Mouse (Mus musculus) layer of hippocampus, postnatal 14 days (tissue): Measurements from ENCODE around the gene Med12l. TPM values are rescaled to one million over a fixed set of nuclear protein-coding genes. Genes with fewer than 3 reads are reported as not detected.

ENCODE experiments used
- DNase-seq, 2 experiments: peaks; one replicate each; pipeline ENCODE4 v3.0.0; 2021 to 2022; ENCODE audit warnings: low spot score in 2 of 2, mixed read lengths in 1 of 2
- long read RNA-seq, 2 experiments: library from polyadenylated mRNA; stranded (forward); transcript quantifications; one replicate each; pipeline ENCODE4 v2.0.0; 2021
- total RNA-seq, 2 experiments: library from RNA; stranded (reverse); gene quantifications; 2 replicates each; pipeline ENCODE4 v1.2.3; 2021

The Med12l gene
- total RNA-seq = 10 to 100 TPM; 37.5 to 37.7 TPM
- long read RNA-seq, experiment 1, partial matches to known transcripts = 1 of 3 reads
- long read RNA-seq, experiment 1, other reads (novel, unspliced or antisense) = 2 of 3 reads
- long read RNA-seq, experiment 2, partial matches to known transcripts = 0 of 3 reads
- long read RNA-seq, experiment 2, other reads (novel, unspliced or antisense) = 3 of 3 reads

DNA sequence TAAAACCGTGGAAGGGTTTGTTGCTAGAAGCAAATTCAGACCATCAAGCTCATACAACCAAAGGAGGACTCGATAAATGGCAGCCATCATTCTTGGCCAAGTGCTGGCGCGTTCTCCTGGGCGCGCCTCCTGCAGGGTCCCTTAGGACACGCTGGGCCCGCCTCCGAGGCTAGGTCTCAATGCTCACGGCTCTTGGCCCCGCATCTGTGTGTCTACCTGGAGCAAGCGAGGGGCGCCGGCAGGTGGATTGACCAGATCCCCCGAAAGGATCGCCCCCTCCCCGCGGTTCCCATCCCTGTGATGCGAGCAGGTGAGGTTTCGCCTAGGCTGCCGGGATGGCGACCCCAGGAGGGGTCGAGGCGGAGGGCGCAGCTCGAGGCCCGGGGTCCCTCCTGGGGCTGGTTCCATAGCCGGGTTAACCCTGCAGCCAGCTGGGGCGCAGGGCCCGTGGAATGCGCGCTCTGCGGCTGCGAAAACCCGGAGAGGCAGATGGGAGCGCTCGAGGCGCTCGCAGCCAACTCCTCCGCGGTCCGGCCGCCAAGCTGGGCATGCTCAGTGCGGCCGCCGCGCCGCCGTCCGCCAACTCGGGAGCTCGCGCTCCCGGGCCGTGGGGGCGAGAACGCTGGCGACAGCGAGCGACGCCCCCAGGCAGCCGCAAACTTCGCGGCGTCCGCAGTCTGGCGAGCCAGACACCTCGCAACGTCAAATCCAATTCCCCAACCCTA, at the start of gene Med12l:
TSS of gene Med12l (plus strand) at position 555 of the 725 bp plus-strand sequence.
- peak; percentile 85 to 86 for DNase-seq

DNA sequence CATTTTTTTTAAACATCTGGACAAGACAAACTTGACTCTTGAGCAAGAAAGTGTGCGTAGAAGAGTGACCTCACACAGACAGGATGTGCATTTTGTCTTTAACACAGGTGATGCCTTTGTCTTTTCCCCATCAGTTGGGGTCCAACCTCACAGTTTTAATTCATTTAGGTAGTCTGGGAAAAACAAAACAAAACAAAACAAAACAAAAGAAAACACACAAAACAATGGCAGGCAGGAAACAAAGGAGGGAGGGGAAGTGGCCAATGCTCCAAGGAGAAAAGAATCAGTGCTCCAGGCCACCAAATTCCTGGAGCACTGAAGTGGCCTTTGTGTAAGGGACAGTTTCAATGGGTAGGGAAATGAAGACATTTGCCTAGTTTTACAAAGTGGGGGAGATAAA, 44.5 kb upstream of the Med12l start:
- no peak for DNase-seq

DNA sequence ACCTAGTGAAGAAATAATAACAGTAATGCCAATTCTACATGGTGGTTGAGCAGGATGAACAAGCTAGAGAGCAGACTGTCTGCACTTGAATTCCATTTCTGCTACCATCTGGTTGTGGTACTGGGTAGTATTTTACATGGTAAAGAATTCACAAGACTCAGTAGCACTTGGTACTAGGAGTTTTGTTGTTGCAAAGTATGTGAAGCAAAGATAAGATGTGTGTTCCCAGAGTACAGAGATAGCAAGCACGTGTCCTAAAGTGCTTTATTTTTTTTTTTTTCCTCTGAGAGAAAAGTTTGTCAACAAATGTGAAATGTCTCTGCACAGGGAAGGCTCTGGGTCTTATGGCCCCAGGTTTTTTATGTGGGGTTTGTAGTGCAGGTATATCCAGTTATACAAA, 28.2 kb upstream of the Med12l start:
- DNase-seq = no peak

DNA sequence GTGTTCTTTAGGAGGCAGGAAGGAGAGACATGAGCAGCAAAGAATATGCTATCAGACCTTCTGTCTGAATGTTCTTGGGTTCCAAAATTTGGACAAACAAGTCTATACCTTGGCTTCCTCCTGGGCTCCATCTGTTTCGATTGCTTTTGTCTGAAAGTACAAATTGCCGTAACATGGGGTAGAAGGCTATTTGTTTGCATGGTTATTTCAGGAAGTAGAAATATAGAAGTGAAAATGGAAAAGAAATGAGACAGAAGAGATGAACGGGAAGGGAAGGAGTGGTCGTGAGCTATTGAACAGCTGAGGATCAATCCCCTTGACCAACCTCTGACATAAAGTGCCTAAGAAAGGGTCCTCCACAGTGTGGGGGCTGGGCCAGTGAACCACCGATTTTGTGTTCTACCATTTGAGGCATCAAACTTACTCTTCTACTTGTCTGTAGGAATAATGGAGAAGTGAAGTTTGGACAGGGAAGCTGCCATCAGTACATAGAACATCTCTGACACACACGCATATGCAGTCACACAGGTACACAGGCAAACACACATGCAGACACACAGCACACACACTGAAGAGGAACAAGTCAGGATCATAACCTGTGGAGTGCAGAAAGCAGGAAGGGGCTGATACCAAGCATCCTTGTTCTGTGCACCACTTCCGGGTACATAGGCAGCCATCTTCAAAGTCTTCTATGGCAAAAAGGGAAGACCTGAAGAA, 27.6 kb upstream of the Med12l start:
- no peak for DNase-seq

DNA sequence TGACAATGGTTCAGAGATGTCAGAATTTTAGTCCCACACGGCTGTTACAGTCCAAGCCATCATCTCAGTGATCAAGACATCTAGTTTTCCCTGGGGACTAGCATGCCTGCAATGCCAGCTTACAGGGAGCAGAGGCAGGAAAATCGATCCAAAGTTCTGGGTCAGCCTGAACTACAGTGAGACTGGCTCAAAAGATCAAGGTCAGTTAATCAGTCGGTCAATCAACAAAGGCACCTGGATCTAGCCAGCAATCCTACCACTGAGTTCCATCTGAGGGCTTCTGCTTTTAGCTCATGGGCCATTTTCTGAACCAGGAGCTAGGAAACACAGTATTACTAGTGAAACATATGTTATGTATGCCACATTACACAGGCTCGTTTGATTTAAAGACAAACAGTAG, 25.0 kb upstream of the Med12l start:
- no peak for DNase-seq

DNA sequence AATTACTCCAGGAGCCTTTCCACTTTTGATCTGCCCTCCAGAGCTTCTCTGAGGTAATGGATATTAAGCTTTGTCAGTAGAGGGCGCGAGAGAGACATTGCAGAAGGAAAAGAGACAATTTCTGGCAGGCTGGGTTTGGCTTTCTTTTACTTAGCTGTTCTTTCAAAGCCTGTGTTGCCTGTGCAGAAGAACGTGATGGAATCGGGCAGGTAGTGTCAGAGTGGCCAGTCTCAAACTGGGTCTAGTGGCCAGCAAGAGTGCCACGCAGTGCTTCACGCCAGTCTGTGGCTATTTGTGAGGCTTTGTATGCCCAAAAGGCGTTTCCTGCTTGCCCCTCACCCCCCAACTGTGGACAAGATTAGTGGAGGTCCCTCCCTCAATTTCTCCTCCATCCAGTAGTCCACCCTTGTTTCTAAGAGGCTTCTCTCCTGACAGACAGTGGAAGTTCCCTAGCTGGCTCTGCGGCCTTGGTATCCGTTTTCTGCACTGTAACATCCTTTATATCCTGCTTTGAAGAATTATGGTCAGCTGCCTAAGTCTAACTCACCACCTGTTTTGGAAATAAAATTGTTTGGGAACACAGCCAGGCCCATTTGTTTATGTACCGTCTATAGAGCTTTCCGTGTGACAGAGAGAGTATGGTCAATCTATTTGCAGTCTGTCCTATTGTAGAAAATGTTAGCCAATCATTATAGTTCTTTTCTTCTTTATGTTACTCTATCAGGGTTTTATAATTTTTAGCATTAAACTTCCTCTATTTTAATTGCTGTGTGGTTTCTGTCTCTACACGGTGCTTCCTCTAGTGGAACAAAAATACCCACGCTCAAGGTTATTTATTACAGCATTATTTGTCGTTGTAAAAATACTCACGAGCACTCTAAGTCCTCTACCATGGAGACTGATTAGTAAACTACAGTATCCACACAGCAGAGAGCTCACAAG, 22.5 kb upstream of the Med12l start:
- peak; percentile 46 to 92 for DNase-seq

DNA sequence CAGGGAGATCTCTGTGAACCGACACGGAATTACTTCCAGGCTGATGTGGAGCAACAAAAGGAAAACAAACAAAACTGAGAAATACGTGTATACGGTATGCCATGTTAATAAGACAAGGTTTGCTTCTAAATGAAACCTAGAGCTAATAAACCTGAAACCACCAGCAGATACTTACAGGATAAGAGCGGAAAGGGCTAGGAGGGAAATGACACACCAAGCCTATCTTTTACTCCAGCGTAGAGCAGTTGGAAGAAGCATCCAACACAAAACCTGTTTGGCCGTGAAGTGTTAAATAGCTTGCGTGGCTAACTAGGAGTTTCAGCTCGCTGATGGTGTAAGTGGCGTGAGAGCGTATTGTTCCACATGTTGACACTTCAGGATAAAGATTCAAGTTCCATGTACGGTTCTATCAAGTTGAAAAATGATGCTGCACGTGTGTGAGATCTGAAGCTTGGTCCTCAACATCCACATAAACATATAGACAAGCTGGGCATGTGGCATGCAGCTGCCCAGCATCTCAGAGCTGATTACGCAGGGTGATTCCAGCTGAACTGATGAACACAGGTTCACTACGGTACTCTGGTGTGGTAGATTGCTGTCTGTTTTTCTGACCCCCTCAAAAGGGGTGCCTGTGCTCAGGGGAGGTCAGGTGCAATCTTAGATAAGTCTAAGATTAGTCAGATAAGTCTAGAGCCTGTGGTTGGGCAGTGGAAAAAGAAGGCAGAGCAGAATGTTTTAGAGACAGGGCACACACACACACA, 21.6 kb upstream of the Med12l start:
- no peak for DNase-seq

DNA sequence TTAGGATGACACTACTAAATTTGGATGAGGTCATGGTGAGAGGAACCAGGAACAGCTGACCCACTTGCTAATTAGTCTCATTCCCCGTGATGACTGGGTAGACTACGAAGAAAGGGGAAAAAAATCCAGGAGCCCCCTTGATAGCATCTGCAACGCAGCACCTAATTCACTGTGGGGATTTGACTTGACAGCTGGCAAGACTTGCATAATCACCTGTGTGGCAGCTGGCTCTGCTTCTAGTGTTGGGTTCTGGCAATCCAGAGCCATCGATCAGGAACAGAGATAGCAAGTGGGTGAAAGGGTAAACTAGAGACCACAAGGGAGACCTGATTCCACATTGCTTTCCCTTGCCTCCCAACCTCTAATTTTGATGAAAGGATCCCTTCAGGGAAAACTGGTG, 19.8 kb upstream of the Med12l start:
- DNase-seq = no peak

DNA sequence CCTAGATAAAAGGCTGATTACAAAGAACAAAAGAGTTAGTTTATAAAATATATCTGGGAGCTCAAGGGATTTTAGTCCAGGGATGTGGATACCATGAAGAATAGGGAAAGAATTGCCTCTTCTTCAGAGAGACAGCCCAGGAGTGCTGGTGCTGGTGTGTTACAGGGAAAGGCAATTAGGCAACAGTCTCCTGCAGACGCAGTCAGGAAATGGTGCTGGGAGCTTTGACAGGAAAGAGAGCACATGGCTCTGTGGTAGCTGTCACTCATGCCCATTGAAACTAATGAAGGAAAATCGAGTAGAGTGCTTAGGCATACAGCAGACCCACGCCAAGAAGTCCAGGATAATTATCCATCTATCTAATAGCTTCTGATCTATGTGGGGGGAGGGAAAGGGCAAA, 16.3 kb upstream of the Med12l start:
- DNase-seq = no peak

DNA sequence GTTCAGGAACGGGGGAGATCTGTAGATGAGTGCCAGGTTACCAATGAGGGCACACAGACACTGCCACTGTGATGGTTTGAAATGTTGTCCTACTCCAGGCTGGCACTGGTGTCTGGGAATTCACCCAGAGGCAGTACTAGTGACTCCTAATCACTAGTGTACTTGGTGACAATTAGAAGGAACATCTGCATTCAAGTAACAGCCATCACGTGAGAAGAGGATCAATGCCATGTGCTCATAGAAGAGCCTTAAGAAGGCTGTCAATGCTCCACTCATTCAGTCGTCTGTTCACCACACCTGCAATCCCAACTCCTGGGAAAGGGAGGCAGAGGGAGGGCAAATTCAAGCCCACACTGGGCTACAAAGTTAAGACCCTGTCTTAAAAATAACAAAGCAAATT, 15.1 kb upstream of the Med12l start:
- DNase-seq = no peak

DNA sequence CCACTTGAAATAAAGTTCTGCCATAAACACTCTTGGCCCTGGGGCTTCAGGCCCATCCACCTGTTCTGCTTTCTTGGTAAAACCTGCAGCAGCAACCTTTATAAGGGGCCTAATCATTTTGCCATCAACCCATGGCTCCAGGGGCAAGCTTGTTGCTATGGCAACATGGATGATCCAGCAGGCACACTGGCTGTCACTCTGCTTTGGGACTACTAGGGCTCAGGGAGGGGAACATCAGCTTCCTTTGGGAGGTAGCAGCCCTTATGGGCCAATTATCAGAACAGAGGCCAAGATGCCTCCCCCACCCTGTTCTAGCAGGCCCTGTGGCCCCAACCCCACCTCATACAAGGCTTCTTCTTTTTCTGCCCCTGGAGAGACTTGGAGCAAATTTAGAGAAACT, 13.5 kb upstream of the Med12l start:
- no peak for DNase-seq

DNA sequence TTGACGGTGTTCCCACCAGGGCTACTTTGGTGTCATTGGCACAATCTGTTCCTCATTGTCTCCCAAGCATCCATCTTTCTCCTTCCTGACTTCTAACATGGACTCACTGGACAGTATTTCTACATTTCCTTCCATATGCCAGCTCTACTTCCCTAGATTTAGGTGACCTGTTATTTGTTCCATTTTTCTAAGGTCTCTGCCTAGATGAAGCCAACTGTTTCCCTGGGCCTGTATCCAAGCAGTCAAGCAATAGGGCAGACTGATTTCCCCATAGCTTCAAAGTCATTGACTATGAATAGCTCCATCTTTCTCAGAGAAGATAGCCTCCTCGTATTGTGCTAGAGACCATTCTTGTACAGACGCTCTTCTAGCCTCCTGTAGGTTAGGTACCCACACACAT, 12.0 kb upstream of the Med12l start:
- no peak for DNase-seq

DNA sequence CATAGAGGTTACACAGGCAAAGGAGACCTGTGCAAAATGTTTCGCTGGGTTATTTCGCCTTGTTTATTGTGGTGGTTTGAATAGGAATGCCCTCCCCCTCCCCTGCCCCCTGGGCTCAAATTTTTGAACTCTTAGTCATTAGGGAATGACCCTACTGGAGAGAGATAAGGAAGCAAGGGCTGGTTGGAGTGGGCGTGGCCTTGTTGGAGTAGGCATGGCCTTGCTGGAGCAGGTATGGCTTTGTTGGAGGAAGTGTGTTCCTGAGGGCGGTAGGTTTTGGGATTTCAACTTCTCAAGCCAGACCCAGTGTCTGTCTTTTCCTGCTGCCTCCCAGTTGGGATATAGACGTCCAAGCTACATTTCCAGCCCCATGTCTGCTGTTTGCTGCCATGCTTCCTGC, 1.9 kb upstream of the Med12l start:
- DNase-seq = no peak

DNA sequence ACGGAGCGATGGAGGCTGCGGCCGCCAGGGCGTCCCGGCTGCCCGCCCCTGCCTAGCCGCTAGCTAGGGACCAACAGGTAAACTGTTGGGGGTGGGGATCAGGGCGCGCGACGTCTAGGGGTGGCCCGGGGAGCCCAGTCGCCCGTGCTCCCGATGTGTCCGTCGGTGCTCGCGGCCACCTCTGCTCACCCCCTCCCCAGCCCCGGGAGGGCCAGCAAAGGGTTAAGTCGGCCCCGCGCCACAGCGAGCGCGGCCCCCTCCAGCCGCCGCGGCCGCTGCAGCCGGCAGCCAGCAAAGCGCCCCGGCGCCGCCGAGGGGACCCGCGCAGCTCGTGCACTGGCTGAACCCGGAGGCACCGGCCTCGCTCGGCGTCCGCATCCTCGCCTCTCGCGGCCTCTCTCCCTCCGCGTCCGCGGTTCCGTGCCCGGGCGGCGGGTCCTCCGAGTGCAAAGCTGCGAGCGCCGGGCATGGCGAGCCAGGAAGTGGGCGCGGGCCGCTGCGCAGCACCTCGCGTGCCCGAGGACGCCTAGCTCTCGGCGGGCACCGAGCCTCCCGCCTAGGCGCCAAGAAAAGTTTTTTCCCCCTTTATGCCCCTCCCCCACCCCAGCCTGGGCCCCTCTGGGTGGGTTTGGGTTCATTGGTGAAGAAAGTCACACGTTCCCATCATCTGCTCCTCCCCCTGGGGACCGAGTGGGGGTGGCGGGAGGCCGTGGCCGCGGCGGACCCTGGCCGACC, 538 bp downstream of the Med12l start:
- peak in 1 of 2 experiments; percentile 89 for DNase-seq

DNA sequence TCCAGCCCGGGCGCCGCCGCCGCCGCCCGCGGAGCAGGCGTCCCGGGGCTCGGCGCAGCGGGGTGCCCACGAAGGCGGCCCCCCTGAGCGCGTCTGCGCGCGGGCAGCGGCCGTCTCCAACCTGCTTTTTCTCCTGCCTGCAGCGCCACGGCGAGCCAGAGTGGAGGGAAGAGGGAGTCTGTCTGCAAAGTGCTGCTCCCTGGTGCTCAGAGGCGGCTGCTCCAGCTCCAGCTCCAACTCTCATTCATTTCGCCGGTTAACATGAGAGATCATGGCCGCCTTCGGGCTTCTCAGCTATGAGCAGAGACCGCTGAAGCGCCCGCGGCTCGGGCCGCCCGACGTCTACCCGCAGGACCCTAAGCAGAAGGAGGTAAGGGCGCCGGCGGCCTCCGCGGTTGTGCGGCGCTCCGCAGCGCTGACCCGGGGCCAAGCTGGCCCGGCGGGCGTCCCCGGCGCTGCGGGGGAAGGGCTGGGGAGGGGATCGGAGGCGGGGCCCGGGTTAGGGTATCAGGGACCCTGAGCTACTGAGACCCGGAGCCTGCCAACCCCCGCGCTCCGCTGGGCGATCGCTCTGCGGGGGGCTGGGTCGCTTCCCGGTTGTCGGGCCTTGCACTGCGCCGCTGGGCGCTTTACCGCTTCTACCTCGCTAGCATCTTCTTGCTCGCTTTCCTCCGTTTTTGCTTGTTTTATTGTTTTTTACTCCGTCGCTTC, 1.3 kb downstream of the Med12l start:
- DNase-seq = peak in 1 of 2 experiments; percentile 88

DNA sequence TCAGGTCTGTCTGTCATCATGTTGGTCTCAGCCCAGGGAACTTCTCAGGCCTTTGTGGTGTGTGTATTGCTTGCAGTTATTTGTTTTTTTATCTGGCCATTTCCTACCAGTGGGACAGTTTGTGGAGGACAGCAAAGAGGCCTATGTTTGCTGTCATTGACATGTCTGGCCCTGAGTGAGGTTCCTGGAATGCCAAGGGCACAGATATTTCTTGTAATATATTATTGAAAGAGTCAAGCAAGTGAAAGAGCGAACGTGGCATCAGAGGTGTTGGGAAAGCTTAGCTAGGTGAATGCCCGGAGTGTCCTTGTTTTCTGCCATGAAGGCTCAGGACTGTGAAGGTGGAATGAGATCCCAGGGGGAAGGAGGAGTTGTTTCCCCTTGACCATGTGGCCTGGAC, 4.7 kb downstream of the Med12l start:
- no peak for DNase-seq

DNA sequence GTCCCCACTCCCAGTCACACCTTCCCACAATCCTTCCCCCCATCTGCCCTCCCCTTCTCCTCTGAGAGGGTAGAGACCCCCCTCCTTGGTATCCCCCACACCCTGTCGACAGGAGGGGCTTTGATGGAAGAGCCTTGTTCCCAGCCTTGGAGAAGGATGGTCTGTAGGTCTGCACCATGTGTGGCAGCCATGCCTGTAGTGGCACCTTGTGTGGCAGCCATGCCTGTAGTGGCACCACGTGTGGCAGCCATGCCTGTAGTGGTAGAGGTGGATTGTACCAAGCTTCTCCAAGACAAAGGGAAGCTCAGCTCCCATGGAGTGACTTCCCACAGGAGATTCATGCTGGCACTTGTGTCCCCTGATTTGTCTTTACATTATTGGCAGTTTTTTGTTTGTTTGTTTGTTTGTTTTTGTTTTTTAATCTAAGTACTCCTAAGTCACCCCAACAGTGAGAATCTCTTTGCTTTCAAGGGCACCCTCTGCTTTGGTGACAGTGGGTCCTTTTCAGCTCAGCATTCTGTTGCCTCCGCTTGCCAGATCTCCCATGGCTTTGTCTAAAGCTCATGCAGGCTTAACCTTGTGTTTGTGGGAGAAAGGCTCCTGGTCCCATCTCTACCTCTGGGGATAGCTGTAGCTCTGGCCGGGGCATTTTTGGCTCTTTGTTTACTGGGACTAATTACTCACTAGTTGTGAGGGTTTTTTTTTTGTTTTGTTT, 10.2 kb downstream of the Med12l start:
- no peak for DNase-seq

DNA sequence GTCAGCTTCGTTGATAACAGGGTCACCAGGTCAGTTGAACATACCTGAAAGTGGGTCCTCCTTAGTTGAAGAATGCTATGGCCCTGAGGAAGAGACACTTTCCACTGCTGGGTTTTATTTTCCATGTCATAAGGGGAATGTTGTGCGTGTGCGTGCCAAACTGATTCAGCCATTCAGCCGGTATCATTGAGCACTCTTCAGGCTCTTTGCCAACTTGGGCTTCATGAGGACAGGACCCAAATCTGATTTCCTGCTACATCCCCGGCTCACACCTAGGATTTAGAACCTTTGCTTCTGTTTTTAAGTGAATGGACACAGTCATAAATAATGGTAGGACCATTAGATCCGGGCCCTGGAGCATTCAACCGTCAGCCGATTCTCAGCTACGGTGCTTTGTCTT, 10.9 kb downstream of the Med12l start:
- no peak for DNase-seq

DNA sequence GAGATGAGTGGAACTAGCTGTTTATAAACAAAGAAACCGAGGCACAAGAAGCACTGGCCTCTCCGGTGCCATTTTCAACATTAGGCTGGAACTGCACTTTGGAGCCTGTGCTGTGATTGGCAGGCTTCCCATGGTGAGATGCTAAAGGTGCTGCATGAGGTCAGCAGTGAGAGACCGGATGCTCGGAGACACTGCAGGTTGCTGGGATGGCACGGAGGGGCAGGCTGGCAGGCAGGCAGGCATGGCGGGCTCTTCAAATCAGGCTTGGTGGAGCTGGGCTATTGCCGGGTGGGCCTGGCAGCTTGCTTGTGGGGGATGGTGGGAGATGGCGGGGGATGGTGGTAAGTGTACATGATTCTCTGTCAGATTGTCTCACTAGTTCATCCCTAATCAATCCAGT, 15.6 kb downstream of the Med12l start:
- peak; percentile 23 to 43 for DNase-seq
